Mouse (Mus musculus): ENCODE measurements around the gene Gzmc. TPM values are rescaled to one million over a fixed set of nuclear protein-coding genes. Genes with fewer than 3 reads are reported as not detected.
A peak's percentile ranks its signal among the peaks of the same experiment; 100 is the strongest.

Gzmc gene
- total RNA-seq (2012; rRNA removed) (not detected in 2 replicates), total RNA-seq (2014; rRNA removed) (not detected in 2 replicates), polyA plus RNA-seq (2012; ENCODE audit: insufficient read length, low read depth) (not detected in 2 replicates)

- DNase-seq (ENCODE audit: extremely low read depth) = no peak
- Histone ChIP-seq H3K27me3 (replicated peaks) (peaks cover 31% of the 10 kb centered on the region), H3K9me3 (replicated peaks; ENCODE audit: low read length) (no peaks in the 10 kb centered on the region), H3K9ac (ENCODE audit: insufficient read depth, low read depth) (no peak within 1 kb of the TSS), H3K36me3 (replicated peaks in 1 of 2; ENCODE audit: control insufficient read depth in 1 of 2, insufficient read depth in 1 of 2, low read length in 1 of 2) (no peaks in the 10 kb centered on the region), H3K79me2 (replicated peaks; ENCODE audit: control insufficient read depth, extremely low read depth, insufficient read depth, poor library complexity, severe bottlenecking) (no peaks in the 10 kb centered on the region), H3K4me1 (ENCODE audit: control insufficient read depth in 1 of 2, insufficient read depth in 2 of 2) (peaks cover 0 to 7% of the 10 kb centered on the region in 2 experiments; a peak in 2 of 4 replicates), H3K4me2 (ENCODE audit: insufficient read depth, low read depth, poor library complexity, severe bottlenecking) (no peak within 1 kb of the TSS), H3K4me3 (replicated peaks in 1 of 3; ENCODE audit: low read depth in 2 of 3, low read length in 2 of 3, poor library complexity in 1 of 3) (no peak within 1 kb of the TSS), H3K27ac (ENCODE audit: insufficient read depth, low read depth) (no peak within 1 kb of the TSS)
- no peak for TF ChIP-seq JUND (conservative IDR thresholded peaks at IDR 0.05; ENCODE audit: low read depth, low read length)
- no peak for TF ChIP-seq EP300 (IDR thresholded peaks at IDR 0.05; ENCODE audit: low read length)
- TF ChIP-seq JUN (IDR thresholded peaks at IDR 0.05; ENCODE audit: insufficient read depth, low read depth, low read length) = no peak
- TF ChIP-seq HCFC1 (IDR thresholded peaks at IDR 0.05; ENCODE audit: low read depth, low read length) = no peak
- TF ChIP-seq USF1 (IDR thresholded peaks at IDR 0.05; ENCODE audit: low read depth, low read length) = no peak
- TF ChIP-seq UBTF (IDR thresholded peaks at IDR 0.05; ENCODE audit: low read depth, low read length) = no peak
- TF ChIP-seq CHD2 (IDR thresholded peaks at IDR 0.05; ENCODE audit: low read length) = no peak
- TF ChIP-seq SMC3 (IDR thresholded peaks at IDR 0.05; ENCODE audit: low read depth, low read length) = no peak
- TF ChIP-seq ZNF384 (IDR thresholded peaks at IDR 0.05; ENCODE audit: low read depth, low read length) = no peak
- TF ChIP-seq SIN3A (IDR thresholded peaks at IDR 0.05; ENCODE audit: low read length) = no peak
- TF ChIP-seq USF2 (conservative IDR thresholded peaks at IDR 0.05; ENCODE audit: low read depth, low read length) = no peak
- TF ChIP-seq ZC3H11A (IDR thresholded peaks at IDR 0.05; ENCODE audit: low read depth, low read length) = no peak
- TF ChIP-seq RCOR1 (conservative IDR thresholded peaks at IDR 0.05; ENCODE audit: low read depth, low read length) = no peak
- dilution Hi-C loops (cut with MboI; ENCODE audit: extremely low pct_ligation_motif_present, extremely low pct_unique_long_range_greater_than_20kb, low sequenced_read_pairs) (no loop called here), in situ Hi-C loops (cut with MboI; ENCODE audit: low pct_ligation_motif_present, low pct_unique_long_range_greater_than_20kb, low sequenced_read_pairs) (no loop called here)
Observed at GRCm38 (mm10) chr14:56234556-56234955, at the start of gene Gzmc. Gene Gzmc, minus strand, starts transcription at chr14:56234656.

GRCm38 (mm10) chr14:56283816-56284215, 49.4 kb upstream of the Gzmc start:
- no peaks in the 10 kb centered on the region for H3K79me2 ChIP-seq (replicated peaks; ENCODE audit: control insufficient read depth, extremely low read depth, insufficient read depth, poor library complexity, severe bottlenecking)
- H3K27me3 ChIP-seq (replicated peaks) = peaks cover 3% of the 10 kb centered on the region
- H3K4me3 ChIP-seq (replicated peaks in 1 of 3; ENCODE audit: low read depth in 2 of 3, low read length in 2 of 3, poor library complexity in 1 of 3) = no peak overlapping the region
- peak overlapping the region; percentile 17; the same call in 1 of the 2 replicates for H3K4me2 ChIP-seq (ENCODE audit: insufficient read depth, low read depth, poor library complexity, severe bottlenecking)
- dilution Hi-C loops (cut with MboI; ENCODE audit: extremely low pct_ligation_motif_present, extremely low pct_unique_long_range_greater_than_20kb, low sequenced_read_pairs) (no loop called here), in situ Hi-C loops (cut with MboI; ENCODE audit: low pct_ligation_motif_present, low pct_unique_long_range_greater_than_20kb, low sequenced_read_pairs) (no loop called here)
- no peak overlapping the region for H3K27ac ChIP-seq (ENCODE audit: insufficient read depth, low read depth)
- TF ChIP-seq IRF4 (IDR thresholded peaks at IDR 0.05; ENCODE audit: low read depth, low read length) (no peak), GABPA (IDR thresholded peaks at IDR 0.05; ENCODE audit: insufficient replicate concordance, low read depth, low read length) (no peak), E2F4 (IDR thresholded peaks at IDR 0.05; ENCODE audit: insufficient replicate concordance, low read depth, low read length) (no peak), PAX5 (IDR thresholded peaks at IDR 0.05; ENCODE audit: low read length) (no peak), EP300 (IDR thresholded peaks at IDR 0.05; ENCODE audit: low read length) (no peak), CHD2 (IDR thresholded peaks at IDR 0.05; ENCODE audit: low read length) (no peak), NELFE (IDR thresholded peaks at IDR 0.05; ENCODE audit: low read depth, low read length) (no peak), KAT2A (IDR thresholded peaks at IDR 0.05; ENCODE audit: insufficient replicate concordance, low read length) (no peak), SMC3 (IDR thresholded peaks at IDR 0.05; ENCODE audit: low read depth, low read length) (no peak), MXI1 (IDR thresholded peaks at IDR 0.05; ENCODE audit: low read depth, low read length) (no peak), NRF1 (IDR thresholded peaks at IDR 0.05; ENCODE audit: low read depth, low read length) (no peak), ZKSCAN1 (IDR thresholded peaks at IDR 0.05; ENCODE audit: borderline replicate concordance, low read depth, low read length) (no peak), BHLHE40 (IDR thresholded peaks at IDR 0.05; ENCODE audit: low read depth, low read length) (no peak), POLR2A (IDR thresholded peaks at IDR 0.05; ENCODE audit: low read depth, low read length) (no peak), MAX (IDR thresholded peaks at IDR 0.05; ENCODE audit: low read length) (no peak), USF2 (conservative IDR thresholded peaks at IDR 0.05; ENCODE audit: low read depth, low read length) (no peak), USF1 (IDR thresholded peaks at IDR 0.05; ENCODE audit: low read depth, low read length) (no peak), ETS1 (conservative IDR thresholded peaks at IDR 0.05; ENCODE audit: low read depth, low read length) (no peak), CHD1 (IDR thresholded peaks at IDR 0.05; ENCODE audit: low read depth, low read length) (no peak)
- no peak for DNase-seq (ENCODE audit: extremely low read depth)
- H3K9me3 ChIP-seq (replicated peaks; ENCODE audit: low read length) = no peaks in the 10 kb centered on the region
- H3K4me1 ChIP-seq (ENCODE audit: control insufficient read depth in 1 of 2, insufficient read depth in 2 of 2) = peaks cover 0 to 10% of the 10 kb centered on the region in 2 experiments; a peak in 1 of 4 replicates
- H3K36me3 ChIP-seq (replicated peaks in 1 of 2; ENCODE audit: control insufficient read depth in 1 of 2, insufficient read depth in 1 of 2, low read length in 1 of 2) = no peaks in the 10 kb centered on the region
- H3K9ac ChIP-seq (ENCODE audit: insufficient read depth, low read depth) = no peak overlapping the region

Data from CH12.LX (cell line).